Mouse (Mus musculus) MEL (cell line): ENCODE measurements at regions not wholly inside any gene's neighbourhood (a gene's known extent, or its start where the extent isn't known, plus 50 kb on each side); places are given as distances from the start of the nearest gene placed in this dataset.
A peak's percentile ranks its signal among the peaks of the same experiment; 100 is the strongest.

Experiments
- DNase-seq: peaks from one replicate; pipeline ENCODE4 v3.0.0; 2011; ENCODE audit warnings: low read depth, low spot score
- H3K27ac ChIP-seq: 2 replicates; pipeline ENCODE4 v1.5.1; 2012; ENCODE audit warnings: low read depth, mild to moderate bottlenecking, control low read depth, low read length, moderate library complexity; ENCODE audit not compliant: control insufficient read depth
- H3K27me3 ChIP-seq, 2 experiments: fragments of 150-350 bp in 1 of 2; sonication (generic) in 1 of 2; 2 replicates each; pipeline ENCODE4 v1.6.1; 2012; ENCODE audit warnings: low read length in 2 of 2, mild to moderate bottlenecking in 2 of 2, improper control_type of control experiment in 1 of 2, moderate library complexity in 1 of 2; ENCODE audit not compliant: insufficient read depth in 2 of 2, control insufficient read depth in 1 of 2
- H3K36me3 ChIP-seq, 2 experiments: 2 replicates each; pipeline ENCODE4 v1.6.1; 2012 to 2014; ENCODE audit warnings: low read length in 2 of 2, improper control_type of control experiment in 1 of 2, inconsistent platforms in 1 of 2, mild to moderate bottlenecking in 1 of 2; ENCODE audit not compliant: insufficient read depth in 2 of 2, control insufficient read depth in 1 of 2
- H3K4me1 ChIP-seq, 2 experiments: fragments of 150-350 bp in 1 of 2; sonication (generic) in 1 of 2; 2 replicates each; pipeline ENCODE4 v1.6.1; 2012; ENCODE audit warnings: low read length in 2 of 2, improper control_type of control experiment in 1 of 2, mild to moderate bottlenecking in 1 of 2; ENCODE audit not compliant: insufficient read depth in 2 of 2, control insufficient read depth in 1 of 2
- H3K4me3 ChIP-seq, 2 experiments: fragments of 150-350 bp in 1 of 2; sonication (generic) in 1 of 2; 2 replicates each; pipeline ENCODE4 v1.5.1; 2012; ENCODE audit warnings: low read depth in 2 of 2, low read length in 2 of 2, mild to moderate bottlenecking in 2 of 2, moderate library complexity in 2 of 2, control low read depth in 1 of 2, improper control_type of control experiment in 1 of 2; ENCODE audit not compliant: control insufficient read depth in 1 of 2, insufficient read depth in 1 of 2
- H3K79me2 ChIP-seq: 2 replicates; pipeline ENCODE4 v1.6.1; 2012; ENCODE audit warnings: mild to moderate bottlenecking, low read length, moderate library complexity; ENCODE audit not compliant: control insufficient read depth, poor library complexity, insufficient read depth
- H3K9ac ChIP-seq: 2 replicates; pipeline ENCODE4 v1.6.1; 2012; ENCODE audit warnings: low read depth, mild to moderate bottlenecking, control low read depth, low read length, moderate library complexity; ENCODE audit not compliant: control insufficient read depth, poor library complexity, severe bottlenecking
- H3K9me3 ChIP-seq: fragments of 150-350 bp; sonication (generic); replicated peaks from 2 replicates; pipeline ENCODE4 v1.6.1; 2012; ENCODE audit warnings: mild to moderate bottlenecking, low read length, improper control_type of control experiment, moderate library complexity; ENCODE audit not compliant: insufficient read depth
- CTCF ChIP-seq, 3 experiments: IDR thresholded peaks in 2 of 3; conservative IDR thresholded peaks in 1 of 3; 2 replicates each; pipeline ENCODE4 v1.5.1; 2011 to 2012; ENCODE audit warnings: low read length in 3 of 3, low read depth in 2 of 3, mild to moderate bottlenecking in 2 of 3, improper control_type of control experiment in 1 of 3, inconsistent platforms in 1 of 3, mixed read lengths in 1 of 3, moderate library complexity in 1 of 3; ENCODE audit not compliant: control insufficient read depth in 1 of 3, insufficient read depth in 1 of 3, poor library complexity in 1 of 3, severe bottlenecking in 1 of 3
- E2F4 ChIP-seq: IDR thresholded peaks from 2 replicates; pipeline ENCODE4 v1.6.1; 2011; ENCODE audit warnings: low read depth, low read length, improper control_type of control experiment, borderline replicate concordance
- ELF1 ChIP-seq: IDR thresholded peaks from 2 replicates; pipeline ENCODE4 v1.6.1; 2014; ENCODE audit warnings: low read depth, mild to moderate bottlenecking, inconsistent platforms, low read length, improper control_type of control experiment, moderate library complexity
- EP300 ChIP-seq, 2 experiments: IDR thresholded peaks; 2 replicates each; pipeline ENCODE4 v1.6.1; 2011; ENCODE audit warnings: improper control_type of control experiment in 2 of 2, low read length in 2 of 2, low read depth in 1 of 2, mild to moderate bottlenecking in 1 of 2
- GABPA ChIP-seq: IDR thresholded peaks from 2 replicates; pipeline ENCODE4 v1.6.1; 2012; ENCODE audit warnings: low read depth, mild to moderate bottlenecking, inconsistent platforms, low read length, improper control_type of control experiment, moderate library complexity
- KAT2A ChIP-seq: conservative IDR thresholded peaks from 2 replicates; pipeline ENCODE4 v1.6.1; 2012; ENCODE audit warnings: low read depth, low read length, improper control_type of control experiment, inconsistent platforms
- MAX ChIP-seq: IDR thresholded peaks from 2 replicates; pipeline ENCODE4 v1.6.1; 2011; ENCODE audit warnings: low read length, improper control_type of control experiment
- MAZ ChIP-seq: IDR thresholded peaks from 2 replicates; pipeline ENCODE4 v1.6.1; 2012; ENCODE audit warnings: low read depth, mild to moderate bottlenecking, inconsistent platforms, low read length, improper control_type of control experiment
- MXI1 ChIP-seq: IDR thresholded peaks from 2 replicates; pipeline ENCODE4 v1.6.1; 2011; ENCODE audit warnings: mild to moderate bottlenecking, low read depth, low read length, improper control_type of control experiment
- NRF1 ChIP-seq: IDR thresholded peaks from 2 replicates; pipeline ENCODE4 v1.6.1; 2014; ENCODE audit warnings: low read depth, mild to moderate bottlenecking, inconsistent platforms, low read length, improper control_type of control experiment, moderate library complexity; ENCODE audit not compliant: poor library complexity, insufficient read depth, severe bottlenecking
- RAD21 ChIP-seq: IDR thresholded peaks from 2 replicates; pipeline ENCODE4 v1.6.1; 2011; ENCODE audit warnings: mild to moderate bottlenecking, low read depth, low read length, improper control_type of control experiment
- SIN3A ChIP-seq: IDR thresholded peaks from 2 replicates; pipeline ENCODE4 v1.6.1; 2012; ENCODE audit warnings: low read length, improper control_type of control experiment, inconsistent platforms
- SMC3 ChIP-seq: IDR thresholded peaks from 2 replicates; pipeline ENCODE4 v1.6.1; 2011; ENCODE audit warnings: low read depth, low read length, improper control_type of control experiment
- TAL1 ChIP-seq: IDR thresholded peaks from 2 replicates; pipeline ENCODE4 v1.6.1; 2012; ENCODE audit warnings: mild to moderate bottlenecking, inconsistent platforms, low read length, moderate library complexity, mixed read lengths
- TCF12 ChIP-seq: IDR thresholded peaks from 2 replicates; pipeline ENCODE4 v1.6.1; 2014; ENCODE audit warnings: low read depth, mild to moderate bottlenecking, inconsistent platforms, low read length, improper control_type of control experiment, moderate library complexity
- UBTF ChIP-seq: IDR thresholded peaks from 2 replicates; pipeline ENCODE4 v1.6.1; 2012; ENCODE audit warnings: low read depth, mild to moderate bottlenecking, inconsistent platforms, low read length, improper control_type of control experiment, moderate library complexity, borderline replicate concordance; ENCODE audit not compliant: insufficient read depth
- USF1 ChIP-seq: IDR thresholded peaks from 2 replicates; pipeline ENCODE4 v1.6.1; 2014; ENCODE audit warnings: low read depth, mild to moderate bottlenecking, inconsistent platforms, low read length, improper control_type of control experiment, moderate library complexity
- USF2 ChIP-seq, 2 experiments: IDR thresholded peaks; 2 replicates each; pipeline ENCODE4 v1.6.1; 2011 to 2012; ENCODE audit warnings: improper control_type of control experiment in 2 of 2, low read length in 2 of 2, borderline replicate concordance in 1 of 2, inconsistent platforms in 1 of 2, low read depth in 1 of 2, mild to moderate bottlenecking in 1 of 2; ENCODE audit not compliant: insufficient read depth in 1 of 2
- ZC3H11A ChIP-seq: IDR thresholded peaks from 2 replicates; pipeline ENCODE4 v1.6.1; 2012; ENCODE audit warnings: low read depth, mild to moderate bottlenecking, inconsistent platforms, low read length, improper control_type of control experiment
- ZKSCAN1 ChIP-seq: IDR thresholded peaks from 2 replicates; pipeline ENCODE4 v1.6.1; 2012; ENCODE audit warnings: low read depth, mild to moderate bottlenecking, inconsistent platforms, low read length, improper control_type of control experiment, moderate library complexity
- ZNF384 ChIP-seq: IDR thresholded peaks from 2 replicates; pipeline ENCODE4 v1.6.1; 2012; ENCODE audit warnings: low read depth, mild to moderate bottlenecking, inconsistent platforms, low read length, improper control_type of control experiment

DNA sequence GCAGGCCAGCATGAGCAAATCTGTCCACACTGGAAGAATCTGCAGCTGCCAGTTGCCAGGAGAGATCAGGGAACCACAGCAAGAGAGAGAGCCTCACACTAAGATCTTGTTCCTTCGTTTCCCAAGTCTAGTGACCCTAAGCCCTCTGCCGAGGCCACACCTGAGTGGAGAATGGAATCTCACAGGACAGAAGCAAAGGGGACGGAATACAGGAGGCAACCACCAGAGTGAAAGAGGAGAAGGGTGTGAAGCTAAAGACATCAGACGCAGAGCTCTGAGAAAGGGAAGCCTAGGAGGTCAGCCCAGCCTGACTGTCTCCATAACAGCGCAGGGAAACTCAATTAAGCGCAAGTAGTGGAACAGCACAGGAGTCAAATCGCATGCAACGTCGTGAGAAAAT lies 75.0 kb downstream of the Suds3 start:
- H3K79me2 ChIP-seq, result no peaks in the 10 kb centered on the region
- TF ChIP-seq MXI1, result no peak
- TF ChIP-seq MAX, result no peak
- no peak for TF ChIP-seq E2F4
- no peak for TF ChIP-seq ELF1
- no peak for TF ChIP-seq ZNF384
- no peak for TF ChIP-seq NRF1
- TF ChIP-seq EP300 (IDR thresholded peaks at IDR 0.05; ENCODE audit: low read depth in 1 of 2, low read length in 2 of 2), result no peak
- no peak for TF ChIP-seq CTCF (IDR thresholded peaks at IDR 0.05 in 2 of 3, conservative IDR thresholded peaks at IDR 0.05 in 1 of 3; ENCODE audit: control insufficient read depth in 1 of 3, insufficient read depth in 1 of 3, low read depth in 2 of 3, low read length in 3 of 3, poor library complexity in 1 of 3, severe bottlenecking in 1 of 3)
- TF ChIP-seq RAD21, result no peak
- TF ChIP-seq USF1, result no peak
- TF ChIP-seq MAZ, result no peak
- TF ChIP-seq TAL1, result no peak
- no peak for TF ChIP-seq UBTF
- TF ChIP-seq ZC3H11A, result no peak
- TF ChIP-seq GABPA, result no peak
- no peak for TF ChIP-seq USF2 (IDR thresholded peaks at IDR 0.05; ENCODE audit: borderline replicate concordance in 1 of 2, insufficient read depth in 1 of 2, low read depth in 1 of 2, low read length in 2 of 2)
- no peak for TF ChIP-seq KAT2A
- TF ChIP-seq TCF12, result no peak
- TF ChIP-seq SIN3A, result no peak
- TF ChIP-seq ZKSCAN1, result no peak
- TF ChIP-seq, all 39 proteins: peak for 0
- no peaks in the 10 kb centered on the region for H3K9me3 ChIP-seq
- no peak for DNase-seq
- H3K4me1 ChIP-seq, result no peaks in the 10 kb centered on the region
- H3K27me3 ChIP-seq, result no peaks in the 10 kb centered on the region
- H3K36me3 ChIP-seq, result no peaks in the 10 kb centered on the region
- H3K9ac ChIP-seq, result no peak overlapping the region
- no peak overlapping the region for H3K27ac ChIP-seq
- H3K4me3 ChIP-seq, result no peak overlapping the region

DNA sequence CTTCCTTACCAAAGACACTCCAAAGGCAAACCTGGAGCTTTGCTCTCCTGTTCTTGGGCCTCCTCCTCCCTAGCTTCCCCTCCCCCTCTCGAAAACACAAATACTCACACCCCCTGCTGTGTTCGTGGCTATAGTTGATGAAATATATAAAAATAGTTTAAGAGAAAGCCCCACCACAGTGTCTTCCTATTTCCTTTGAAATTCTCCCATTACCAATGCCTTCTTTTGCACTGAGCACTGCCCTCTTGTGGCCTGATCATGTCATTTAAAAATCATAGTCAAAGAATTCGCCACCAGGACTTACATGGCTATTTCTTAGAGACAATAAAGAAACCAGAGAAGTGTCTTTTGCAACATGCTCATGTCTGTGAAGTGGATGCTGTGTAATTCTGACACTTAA lies 78.7 kb downstream of the Suds3 start:
- H3K4me1 ChIP-seq, result no peaks in the 10 kb centered on the region
- H3K4me3 ChIP-seq, result no peak overlapping the region
- H3K79me2 ChIP-seq, result no peaks in the 10 kb centered on the region
- no peaks in the 10 kb centered on the region for H3K27me3 ChIP-seq
- TF ChIP-seq GABPA (no peak), SMC3 (peak; percentile 69), RAD21 (peak; percentile 59), CTCF (IDR thresholded peaks at IDR 0.05 in 2 of 3, conservative IDR thresholded peaks at IDR 0.05 in 1 of 3; ENCODE audit: control insufficient read depth in 1 of 3, insufficient read depth in 1 of 3, low read depth in 2 of 3, low read length in 3 of 3, poor library complexity in 1 of 3, severe bottlenecking in 1 of 3) (peak; percentile 15 to 65 (median 28); a peak in 3 of 6 replicates), MAZ (no peak)
- DNase-seq, result peak; percentile 36
- no peak overlapping the region for H3K27ac ChIP-seq
- no peak overlapping the region for H3K9ac ChIP-seq
- no peaks in the 10 kb centered on the region for H3K36me3 ChIP-seq
- H3K9me3 ChIP-seq, result no peaks in the 10 kb centered on the region
